ENCODE assay signal across 8 mouse cellular contexts in genomic region chr12:3780931-3781471, GRCm38 (mm10). TPM values are rescaled to one million over a fixed set of nuclear protein-coding genes. Genes with fewer than 3 reads are reported as not detected.
DNase-seq lines count a peak whose midpoint lies in the region; ATAC-seq and TF ChIP-seq lines count a peak whose summit lies in the region.

No protein-coding gene starts in this region.

- no peaks in the 10 kb centered on the region for H3K27me3 ChIP-seq in midbrain, postnatal 0 days (ENCODE audit: insufficient read depth, low read length)

- H3K4me1 ChIP-seq in lung, adult 2 months (ENCODE audit: control insufficient read depth, insufficient read depth, low read length): peaks cover 14% of the 10 kb centered on the region
- peaks cover 48% of the 10 kb centered on the region for H3K4me1 ChIP-seq in bone marrow macrophage, adult 2 months (ENCODE audit: control insufficient read depth, insufficient read depth, low read length)
- peaks cover 38% of the 10 kb centered on the region for H3K4me1 ChIP-seq in midbrain, postnatal 0 days (ENCODE audit: insufficient read depth, low read length)

- peak; percentile 24 for DNase-seq in lung, adult 2 months
- DNase-seq in lung, postnatal 36 days: no peak
- DNase-seq in kidney, postnatal 4 days: peak; percentile 56 to 77
- peak; percentile 58 for DNase-seq in midbrain, postnatal 0 days (ENCODE audit: low spot score)
- no peak for DNase-seq in right cerebral cortex, postnatal 25 days

- 0 out of 2 replicates have a peak overlapping the region, but pooled peaks have one; percentile 29 for H3K9ac ChIP-seq in midbrain, postnatal 0 days (replicated peaks; ENCODE audit: low read length, poor library complexity, severe bottlenecking)

- 31% methylated on average over 7 of the region's 7 CpGs for WGBS in lung, adult 2 months
- 26% methylated on average over 7 of the region's 7 CpGs for WGBS in midbrain, postnatal 0 days

- no peaks in the 10 kb centered on the region for H3K36me3 ChIP-seq in midbrain, postnatal 0 days (ENCODE audit: insufficient read depth, low read length)

- no peak for TF ChIP-seq CTCF in lung, adult 2 months (IDR thresholded peaks at IDR 0.05; ENCODE audit: insufficient read depth, low read length)
- TF ChIP-seq CTCF in bone marrow macrophage, adult 2 months (IDR thresholded peaks at IDR 0.05; ENCODE audit: low read depth, low read length): no peak
- no peak for TF ChIP-seq CTCF in midbrain, postnatal 0 days (IDR thresholded peaks at IDR 0.05)

- no peak overlapping the region for H3K4me3 ChIP-seq in lung, adult 2 months (replicated peaks; ENCODE audit: extremely low read depth, low read depth, low read length)
- H3K4me3 ChIP-seq in bone marrow macrophage, adult 2 months (ENCODE audit: insufficient read depth, low read length): peak overlapping the region; percentile 6; the same call in 1 of the 2 replicates
- no peak overlapping the region for H3K4me3 ChIP-seq in midbrain, postnatal 0 days (ENCODE audit: low read depth, low read length)

- TF ChIP-seq POLR2A in lung, adult 2 months (IDR thresholded peaks at IDR 0.05; ENCODE audit: borderline replicate concordance, extremely low read depth, low read depth, low read length): no peak
- TF ChIP-seq POLR2A in bone marrow macrophage, adult 2 months (IDR thresholded peaks at IDR 0.05; ENCODE audit: borderline replicate concordance, low read depth, low read length): no peak

- no peaks in the 10 kb centered on the region for H3K9me3 ChIP-seq in midbrain, postnatal 0 days (ENCODE audit: low read length)

- peak overlapping the region; percentile 95 for H3K27ac ChIP-seq in bone marrow macrophage, adult 2 months (ENCODE audit: insufficient read depth, low read depth, low read length)
- H3K27ac ChIP-seq in midbrain, postnatal 0 days (ENCODE audit: low read depth, low read length): peak overlapping the region; percentile 83

- peak; percentile 22 for ATAC-seq in granulocyte monocyte progenitor cell, adult 5-6 weeks (replicated peaks; ENCODE audit: poor library complexity, severe bottlenecking)
- ATAC-seq in midbrain, postnatal 0 days (ENCODE audit: low FRiP score): peak; percentile 35
- no peak for ATAC-seq in activated CD4-positive, CD25-positive, alpha-beta regulatory T cell, adult 4 months

- H3K4me2 ChIP-seq in midbrain, postnatal 0 days (ENCODE audit: low read depth, low read length, poor library complexity, severe bottlenecking): no peak overlapping the region

RNA-seq across cellular contexts. Expression of gene Dnmt3a, which starts 24.8 kb away (rescaled TPM):
- 14.6 and 14.7 TPM in 2 replicates for polyA plus RNA-seq in lung, adult 2 months (2012; rRNA removed)
- 36.9 and 53.8 TPM in 2 replicates for polyA plus RNA-seq in bone marrow macrophage, adult 2 months (2012; ENCODE audit: insufficient read depth, insufficient read length, missing spikeins)
- total RNA-seq in granulocyte monocyte progenitor cell, adult 5-6 weeks (2014; fragmentation: Nextera tagmentation): 20.2 and 33.6 TPM in 2 replicates
- total RNA-seq in granulocyte monocyte progenitor cell, adult 5-6 weeks (2017): 21.7 and 22.9 TPM in 2 replicates
- total RNA-seq in midbrain, postnatal 0 days (2014; rRNA removed): 88.5 and 101 TPM in 2 replicates
- 106 and 130 TPM in 2 replicates for polyA plus RNA-seq in midbrain, postnatal 0 days (2015; fragmentation: Nextera tagmentation; extraction: Ambion mirVana)
- polyA plus RNA-seq in activated CD4-positive, CD25-positive, alpha-beta regulatory T cell, adult 4 months (2017; shearing (Covaris generic)): 10 to 100 TPM; 17.9 to 22.9 TPM

Comparison
In these comparisons a context has a peak if more than half of its experiments do, and no peak if none do; other contexts are left out.
1. DNase-seq: peak in lung, adult 2 months (single experiment), kidney, postnatal 4 days (2 of 2) and midbrain, postnatal 0 days (single experiment); none in lung, postnatal 36 days (single experiment) and right cerebral cortex, postnatal 25 days (single experiment).